Mouse (Mus musculus) liver, embryonic 11.5 days (tissue): ENCODE results near the gene Mdfi. TPM values are rescaled to one million over a fixed set of nuclear protein-coding genes. Genes with fewer than 3 reads are reported as not detected.

ENCODE experiments used
- ATAC-seq: fragments of 200-750 bp; cut with Nextera tagmentation; replicated peaks from 2 replicates; pipeline ENCODE4 v1.8.0; 2017; ENCODE audit warnings: moderate number of reproducible peaks, mild to moderate bottlenecking, moderate TSS enrichment, moderate library complexity; ENCODE audit not compliant: low FRiP score
- DNase-seq: peaks from one replicate; pipeline ENCODE4 v3.0.0-alpha.2; 2017; ENCODE audit warnings: low spot score
- H3K27ac ChIP-seq: fragments of 300-500 bp; sonication (generic); 2 replicates; pipeline ENCODE4 v1.5.1; 2014; ENCODE audit warnings: mild to moderate bottlenecking, low read depth, low read length, control low read depth
- H3K27me3 ChIP-seq: fragments of 300-500 bp; sonication (generic); replicated peaks from 2 replicates; pipeline ENCODE4 v1.6.1; 2014; ENCODE audit warnings: low read length, mixed read lengths; ENCODE audit not compliant: control insufficient read depth, insufficient read depth
- H3K36me3 ChIP-seq: fragments of 300-500 bp; sonication (generic); 2 replicates; pipeline ENCODE4 v1.6.1; 2014; ENCODE audit warnings: mild to moderate bottlenecking, low read length, moderate library complexity, mixed read lengths; ENCODE audit not compliant: control insufficient read depth, insufficient read depth
- H3K4me1 ChIP-seq: fragments of 300-500 bp; sonication (generic); replicated peaks from 2 replicates; pipeline ENCODE4 v1.6.1; 2014; ENCODE audit warnings: low read length, mixed read lengths; ENCODE audit not compliant: control insufficient read depth, insufficient read depth
- H3K4me2 ChIP-seq: fragments of 300-500 bp; sonication (generic); 2 replicates; pipeline ENCODE4 v1.6.1; 2014; ENCODE audit warnings: mild to moderate bottlenecking, control low read depth, moderate library complexity
- H3K4me3 ChIP-seq: fragments of 300-500 bp; sonication (generic); 2 replicates; pipeline ENCODE4 v1.5.1; 2014; ENCODE audit warnings: low read depth, low read length, control low read depth
- H3K9ac ChIP-seq: fragments of 300-500 bp; sonication (generic); 2 replicates; pipeline ENCODE4 v1.6.1; 2014; ENCODE audit warnings: low read depth, low read length, control low read depth
- H3K9me3 ChIP-seq: fragments of 300-500 bp; sonication (generic); 2 replicates; pipeline ENCODE4 v1.6.1; 2016; ENCODE audit warnings: low read length, inconsistent platforms, mixed read lengths; ENCODE audit not compliant: control insufficient read depth
- WGBS: fragments of 180-500 bp; shearing (Covaris S2); extraction: QIAGEN DNeasy Blood & Tissue Kit; methylation state at CpG from one replicate; pipeline ENCODE4 v1.1.7; 2014; 5-methylcytosine and 5-hydroxymethylcytosine counted together
- polyA plus RNA-seq: library from polyadenylated mRNA; unstranded; fragments of >200 nt; fragmentation: Nextera tagmentation; extraction: Ambion mirVana; gene quantifications from 2 replicates; pipeline ENCODE4 v1.2.1, GENCODE M21; 2014

The Mdfi gene
- polyA plus RNA-seq, 1 experiment from 2014 or later: 15.9 TPM

DNA sequence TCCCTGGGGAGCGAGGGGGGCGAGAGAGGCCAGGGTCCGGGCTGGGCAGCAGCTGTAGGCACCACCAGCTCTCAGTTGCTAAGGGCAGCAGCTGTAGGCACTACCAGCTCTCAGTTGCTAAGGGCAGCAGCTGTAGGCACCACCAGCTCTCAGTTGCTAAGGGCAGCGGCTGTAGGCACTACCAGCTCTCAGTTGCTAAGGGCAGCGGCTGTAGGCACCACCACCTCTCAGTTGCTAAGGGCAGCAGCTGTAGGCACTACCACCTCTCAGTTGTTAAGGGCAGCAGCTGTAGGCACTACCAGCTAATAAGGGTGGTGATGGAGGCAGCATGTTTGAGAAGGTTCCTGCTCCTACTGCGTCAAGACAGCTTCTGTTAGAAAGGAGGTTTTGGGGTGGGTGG lies 45.5 kb downstream of the Mdfi start:
- no peaks in the 10 kb centered on the region for H3K9me3 ChIP-seq
- peaks cover 13% of the 10 kb centered on the region for H3K4me1 ChIP-seq
- no peaks in the 10 kb centered on the region for H3K36me3 ChIP-seq
- DNase-seq (no peak), ATAC-seq (no peak)
- H3K27ac ChIP-seq: no peak overlapping the region
- no peak overlapping the region for H3K9ac ChIP-seq
- peaks cover 6% of the 10 kb centered on the region; the same call in 1 of the 2 replicates for H3K27me3 ChIP-seq
- 64% methylated on average over 6 of the region's 6 CpGs for WGBS
- no peak overlapping the region for H3K4me3 ChIP-seq
- no peak overlapping the region for H3K4me2 ChIP-seq

- H3K9ac ChIP-seq: no peak overlapping the region
Observed at GRCm38 (mm10) chr17:47788306-47788705, 46.2 kb downstream of the Mdfi start.

DNA sequence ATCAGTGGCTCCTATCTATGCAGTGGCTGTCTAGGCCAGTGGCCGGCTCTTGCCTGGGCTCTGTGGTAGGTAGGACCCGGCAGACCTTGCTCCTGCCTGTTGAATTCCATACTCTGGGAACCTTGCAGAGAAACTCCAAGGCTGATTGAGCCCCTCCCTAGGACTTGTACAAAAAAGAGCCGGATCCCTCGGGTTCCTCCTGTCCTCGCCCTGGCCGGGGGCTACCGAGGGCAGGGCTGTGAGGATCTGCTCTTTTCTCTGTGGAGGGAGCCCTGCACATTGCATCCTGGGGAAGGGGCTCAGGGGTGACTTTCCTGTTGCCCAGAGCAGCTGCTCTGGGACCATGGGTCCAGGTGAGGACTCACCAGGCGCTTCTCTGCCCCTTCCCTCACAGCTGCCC lies 46.9 kb downstream of the Mdfi start:
- no peak overlapping the region for H3K27ac ChIP-seq
- no peak overlapping the region for H3K4me3 ChIP-seq
- DNase-seq (no peak), ATAC-seq (no peak)
- H3K4me1 ChIP-seq: peaks cover 19% of the 10 kb centered on the region
- H3K9me3 ChIP-seq: no peaks in the 10 kb centered on the region
- no peak overlapping the region for H3K4me2 ChIP-seq
- no peak overlapping the region for H3K9ac ChIP-seq
- no peaks in the 10 kb centered on the region for H3K36me3 ChIP-seq
- WGBS: 44% methylated on average over 8 of the region's 8 CpGs
- peaks cover 6% of the 10 kb centered on the region; the same call in 1 of the 2 replicates for H3K27me3 ChIP-seq

More at GRCm38 (mm10) chr17:47788306-47788705, 46.2 kb downstream of the Mdfi start:
- 11% methylated on average over 4 of the region's 4 CpGs for WGBS
- H3K9me3 ChIP-seq: no peaks in the 10 kb centered on the region
- no peaks in the 10 kb centered on the region for H3K36me3 ChIP-seq
- H3K27me3 ChIP-seq: peaks cover 6% of the 10 kb centered on the region; the same call in 1 of the 2 replicates
- peaks cover 17% of the 10 kb centered on the region for H3K4me1 ChIP-seq
- H3K4me2 ChIP-seq: no peak overlapping the region
- no peak overlapping the region for H3K27ac ChIP-seq
- H3K4me3 ChIP-seq: no peak overlapping the region
- no peak for DNase-seq
- ATAC-seq: no peak

- H3K27me3 ChIP-seq: peaks cover 6% of the 10 kb centered on the region; the same call in 1 of the 2 replicates
- WGBS: 51% methylated on average over 6 of the region's 6 CpGs
- peaks cover 19% of the 10 kb centered on the region for H3K4me1 ChIP-seq
- no peak overlapping the region for H3K9ac ChIP-seq
- ATAC-seq: no peak; the same call in 1 of the 2 replicates
- H3K4me2 ChIP-seq: no peak overlapping the region
- no peak for DNase-seq
- no peaks in the 10 kb centered on the region for H3K9me3 ChIP-seq
- H3K36me3 ChIP-seq: no peaks in the 10 kb centered on the region
- no peak overlapping the region for H3K4me3 ChIP-seq
- no peak overlapping the region for H3K27ac ChIP-seq
Observed at GRCm38 (mm10) chr17:47784411-47784810, 50.1 kb downstream of the Mdfi start.

- H3K9me3 ChIP-seq: no peaks in the 10 kb centered on the region
- H3K4me3 ChIP-seq: no peak overlapping the region
- WGBS: 68% methylated on average over 8 of the region's 8 CpGs
- no peak overlapping the region for H3K9ac ChIP-seq
- H3K27me3 ChIP-seq: peaks cover 6% of the 10 kb centered on the region; the same call in 1 of the 2 replicates
- H3K27ac ChIP-seq: no peak overlapping the region
- peaks cover 19% of the 10 kb centered on the region for H3K4me1 ChIP-seq
- no peaks in the 10 kb centered on the region for H3K36me3 ChIP-seq
- DNase-seq (no peak), ATAC-seq (no peak)
- no peak overlapping the region for H3K4me2 ChIP-seq
Observed at GRCm38 (mm10) chr17:47783445-47784223, 50.9 kb downstream of the Mdfi start.

DNA sequence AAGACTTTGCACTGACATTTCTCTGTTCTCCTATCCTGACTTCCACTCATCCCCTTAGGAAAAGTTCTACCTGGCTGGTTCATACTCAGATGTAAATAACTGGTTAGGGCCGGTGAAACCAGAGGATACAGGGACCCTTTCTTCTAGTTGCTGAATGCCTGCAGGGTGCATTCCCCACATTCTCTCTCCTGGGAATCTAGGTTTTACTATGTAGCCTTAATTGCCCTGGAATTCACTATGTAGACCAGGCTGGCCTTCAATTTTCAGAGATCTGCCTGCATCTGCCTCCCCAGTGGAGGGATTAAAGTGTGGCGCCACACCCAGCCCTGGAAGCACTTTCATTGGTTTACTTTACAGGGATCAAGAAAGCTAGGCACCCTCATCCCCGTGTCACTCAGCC lies 52.0 kb downstream of the Mdfi start:
- no peak overlapping the region for H3K4me2 ChIP-seq
- WGBS: 81% methylated on average over 3 of the region's 3 CpGs

GRCm38 (mm10) chr17:47780470-47780869 lies 54.0 kb downstream of the Mdfi start:
- ATAC-seq (no peak), DNase-seq (no peak)
- Histone ChIP-seq H3K4me3 (no peak overlapping the region), H3K36me3 (no peaks in the 10 kb centered on the region), H3K9ac (no peak overlapping the region), H3K4me2 (no peak overlapping the region), H3K27ac (no peak overlapping the region), H3K4me1 (peaks cover 32% of the 10 kb centered on the region), H3K9me3 (no peaks in the 10 kb centered on the region), H3K27me3 (no peaks in the 10 kb centered on the region)
- 60% methylated on average over 10 of the region's 10 CpGs for WGBS

More for the DNA sequence above, 52.0 kb downstream of the Mdfi start:
- ATAC-seq (no peak), DNase-seq (no peak)
- no peak overlapping the region for H3K9ac ChIP-seq
- H3K27ac ChIP-seq: no peak overlapping the region
- no peaks in the 10 kb centered on the region for H3K9me3 ChIP-seq
- no peaks in the 10 kb centered on the region for H3K36me3 ChIP-seq
- H3K4me3 ChIP-seq: no peak overlapping the region
- peaks cover 20% of the 10 kb centered on the region for H3K4me1 ChIP-seq
- H3K27me3 ChIP-seq: peaks cover 3% of the 10 kb centered on the region; the same call in 1 of the 2 replicates

DNA sequence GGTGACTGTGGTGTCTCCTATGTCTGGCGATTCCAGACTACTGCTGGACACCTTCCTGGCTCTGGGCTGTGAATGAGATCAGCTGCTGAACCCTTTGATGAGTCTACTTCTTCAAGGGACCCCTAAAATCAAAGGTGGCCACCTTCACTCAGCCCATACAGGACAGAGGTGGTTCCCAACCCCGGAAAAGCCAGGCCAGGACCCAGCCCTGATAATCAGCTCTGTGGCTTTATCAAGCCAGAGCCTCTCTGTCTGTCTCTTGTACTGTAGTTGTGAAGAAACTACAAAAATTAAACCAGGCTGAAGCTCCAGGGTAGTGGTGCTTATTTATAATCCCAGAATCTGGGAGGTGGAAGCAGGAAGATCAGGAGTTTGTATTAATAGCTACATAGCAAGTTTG lies 57.4 kb downstream of the Mdfi start:
- H3K9ac ChIP-seq: peak overlapping the region; percentile 34
- ATAC-seq: peak; percentile 78
- no peaks in the 10 kb centered on the region for H3K9me3 ChIP-seq
- 36% methylated on average over 2 of the region's 2 CpGs for WGBS
- H3K4me3 ChIP-seq: no peak overlapping the region
- H3K4me2 ChIP-seq: peak overlapping the region; percentile 46
- no peaks in the 10 kb centered on the region for H3K36me3 ChIP-seq
- H3K27me3 ChIP-seq: no peaks in the 10 kb centered on the region
- peaks cover 16% of the 10 kb centered on the region for H3K4me1 ChIP-seq
- DNase-seq: no peak
- H3K27ac ChIP-seq: peak overlapping the region; percentile 52

GRCm38 (mm10) chr17:47773604-47774003 lies 60.9 kb downstream of the Mdfi start:
- DNase-seq: no peak
- Histone ChIP-seq H3K4me1 (peaks cover 20% of the 10 kb centered on the region), H3K9me3 (no peaks in the 10 kb centered on the region), H3K36me3 (no peaks in the 10 kb centered on the region), H3K4me2 (no peak overlapping the region), H3K27ac (no peak overlapping the region), H3K4me3 (no peak overlapping the region), H3K9ac (no peak overlapping the region), H3K27me3 (no peaks in the 10 kb centered on the region)
- ATAC-seq: no peak
- WGBS: 64% methylated on average over 6 of the region's 6 CpGs
